Mouse (Mus musculus): ENCODE results near the gene Ubac2.

DNA sequence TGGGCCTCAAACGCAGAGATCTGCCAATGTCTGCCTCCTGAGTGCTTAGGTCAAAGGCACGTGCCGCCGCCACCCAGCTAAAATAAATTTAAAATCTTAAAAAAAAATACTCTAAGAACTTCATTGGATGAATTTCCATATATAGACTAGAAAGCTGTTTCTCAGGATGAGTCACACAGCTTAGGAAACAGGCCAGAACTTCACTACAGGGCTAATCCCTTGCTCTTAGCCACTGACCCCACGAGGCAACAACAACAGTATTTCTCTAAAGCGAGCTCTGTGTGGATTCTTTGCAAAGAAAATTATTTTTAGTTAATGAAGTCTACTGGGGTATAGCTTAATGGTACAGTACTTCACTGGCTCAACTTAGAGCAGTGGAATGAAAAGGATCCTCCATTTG is 183.0 kb downstream of the Ubac2 start:
- no peak for TF ChIP-seq CTCF (IDR thresholded peaks at IDR 0.05; ENCODE audit: low read depth)
- TF ChIP-seq EP300 (optimal IDR thresholded peaks at IDR 0.05) = no peak
